Mouse (Mus musculus): Measurements from ENCODE around the gene Erich2.
"Not testable (repeated sequence)": the region's sequence is repeated elsewhere in the genome, so short reads cannot be mapped to it uniquely, and the experiment has no call there.

Erich2 gene

DNA sequence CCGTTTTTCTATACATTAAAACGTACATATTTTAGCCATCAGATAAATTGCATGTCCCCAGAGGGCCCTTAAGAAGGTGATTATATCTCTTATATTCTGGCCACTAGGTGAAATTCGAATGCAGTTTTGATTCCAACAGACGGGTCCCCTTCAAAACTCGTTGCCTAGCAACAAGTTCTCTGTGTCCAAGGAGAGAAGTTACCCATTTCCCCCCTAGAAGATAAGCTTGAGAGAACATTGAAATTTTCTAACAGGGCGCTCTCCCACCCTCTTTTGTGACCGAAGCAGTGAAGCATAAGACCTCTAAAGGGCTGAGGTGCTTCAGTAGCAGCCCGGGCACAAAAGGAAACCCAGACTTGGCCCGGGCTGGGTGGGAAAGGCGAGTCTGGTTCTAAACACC lies at the start of gene Erich2:
TSS of gene Erich2 (plus strand) at position 324 of the 400 bp plus-strand sequence.
- DNase-seq (ENCODE audit: low spot score), result no peak

DNA sequence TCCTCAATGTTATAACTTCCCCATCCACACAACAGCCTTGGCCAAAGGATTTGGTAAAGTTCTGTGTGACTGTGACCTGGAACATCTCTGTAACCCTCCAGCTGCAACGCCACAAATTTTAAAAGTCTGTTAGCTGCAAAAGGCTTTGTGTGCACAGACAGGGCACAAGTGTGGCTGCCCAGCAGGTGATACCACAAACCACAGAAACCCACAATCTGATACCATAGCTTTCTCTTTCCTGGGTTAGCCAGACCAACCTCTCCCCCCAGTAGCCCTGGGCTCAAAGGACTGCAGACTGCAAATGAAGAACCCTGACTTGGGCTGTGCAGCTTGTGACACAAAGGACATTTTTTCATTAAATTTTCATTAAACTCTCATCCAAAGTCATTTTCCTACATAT lies 45.0 kb upstream of the Erich2 start:
- DNase-seq (ENCODE audit: low spot score), result no peak

DNA sequence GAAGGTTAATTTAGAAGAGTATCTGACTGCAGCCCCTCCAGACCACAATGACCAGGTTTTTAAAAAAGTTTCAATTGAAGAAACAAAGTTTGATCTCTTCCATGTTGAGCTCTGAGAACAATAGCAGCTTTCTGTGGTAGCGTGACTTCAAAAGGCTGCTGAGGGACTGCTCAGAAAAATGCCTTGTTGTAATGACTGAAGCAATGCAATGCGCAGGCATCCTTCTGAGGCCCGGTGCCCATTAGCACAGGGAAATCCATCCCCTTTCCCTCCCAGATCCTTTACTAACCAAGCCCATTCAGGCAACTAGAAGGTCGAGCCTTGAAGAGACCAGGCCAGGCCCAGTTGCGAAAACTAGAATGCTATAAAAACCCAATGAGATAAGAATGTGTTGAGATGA lies 37.5 kb upstream of the Erich2 start:
- DNase-seq (ENCODE audit: low spot score), result no peak

DNA sequence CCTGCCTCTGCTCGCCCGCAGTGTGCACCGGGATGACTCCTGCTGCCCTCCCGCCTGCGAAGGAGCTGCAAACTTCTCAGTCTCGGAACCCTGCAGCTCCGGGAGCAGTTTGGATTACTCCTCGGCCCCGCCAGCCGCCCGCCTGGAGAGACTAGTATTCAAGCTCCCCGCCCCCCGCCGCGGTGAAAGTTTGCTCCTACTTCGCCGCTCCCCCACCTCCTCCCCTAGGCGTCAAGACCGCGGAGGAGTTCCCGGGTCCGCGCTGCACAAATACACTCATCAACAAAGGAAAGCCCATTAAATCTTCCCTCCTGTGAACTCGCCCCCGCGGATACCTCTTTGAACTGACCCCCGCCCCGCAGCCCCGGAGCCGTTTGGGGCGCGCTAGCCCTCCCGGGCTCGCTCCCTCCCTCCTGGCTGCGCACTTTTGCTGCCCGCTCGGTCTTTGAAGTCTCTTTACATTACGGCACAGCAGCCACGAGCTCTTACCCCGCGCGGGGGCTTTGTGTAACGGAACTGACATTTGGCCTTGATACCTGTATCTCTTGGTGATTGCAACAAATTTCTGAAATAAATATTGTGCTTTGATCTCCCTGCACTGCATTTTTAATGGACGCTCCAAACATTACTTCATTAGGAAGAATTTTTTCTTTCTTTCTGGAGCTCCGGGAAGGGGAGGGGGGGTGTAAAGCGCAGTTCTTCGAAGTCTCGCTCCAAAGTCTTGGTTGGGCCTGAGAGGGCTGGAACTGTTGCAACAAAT lies 36.6 kb upstream of the Erich2 start:
- DNase-seq (ENCODE audit: low spot score), result no peak

DNA sequence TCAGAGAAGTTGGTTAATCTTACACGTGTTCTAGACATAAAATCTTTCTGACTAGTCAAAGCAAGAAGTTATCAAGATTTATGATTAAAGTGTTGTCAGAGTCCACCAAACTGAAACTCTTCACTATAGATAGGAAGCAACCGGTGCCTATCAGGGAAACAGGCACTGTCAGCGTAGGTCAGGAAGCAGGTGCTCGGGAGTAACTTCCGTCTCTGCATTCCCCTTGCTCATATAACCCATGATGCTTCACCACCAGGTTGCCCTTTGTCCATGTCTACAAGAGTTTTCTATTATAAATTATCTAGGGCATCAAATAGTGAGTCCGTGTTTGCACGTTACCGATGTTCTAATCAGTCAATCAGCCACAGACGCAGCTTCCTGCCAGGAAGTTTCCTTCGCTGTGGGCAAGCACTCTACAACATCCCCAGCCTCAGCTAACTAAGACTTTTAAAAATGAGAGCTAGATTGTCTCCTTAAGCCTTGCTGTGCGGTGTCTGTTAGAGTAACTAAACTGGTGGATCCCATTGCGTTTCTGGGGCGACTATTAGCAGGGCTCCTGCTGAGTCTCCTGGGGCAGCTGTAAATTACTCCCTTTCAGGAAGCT lies 10.8 kb upstream of the Erich2 start:
- DNase-seq (ENCODE audit: low spot score), result no peak

DNA sequence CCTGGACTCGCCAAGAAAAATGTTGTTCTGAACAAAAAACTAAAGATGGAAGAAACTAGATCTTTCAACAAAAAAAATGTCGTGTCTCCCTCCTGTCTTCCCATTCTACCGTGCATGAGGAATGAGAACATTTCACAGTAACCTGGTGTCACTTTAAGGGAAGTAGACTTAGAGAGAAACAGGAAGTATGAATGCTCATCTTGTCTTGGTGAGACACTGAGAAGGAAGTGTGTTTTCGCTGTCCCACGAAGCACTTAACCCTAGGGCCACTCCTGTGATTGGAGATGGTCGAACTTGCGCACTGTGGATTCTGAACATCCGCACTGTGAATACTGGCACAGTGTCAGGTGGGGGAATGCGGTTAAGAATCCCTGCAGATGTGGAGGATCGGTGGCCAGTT lies 5.2 kb upstream of the Erich2 start:
- no peak for DNase-seq (ENCODE audit: low spot score)

DNA sequence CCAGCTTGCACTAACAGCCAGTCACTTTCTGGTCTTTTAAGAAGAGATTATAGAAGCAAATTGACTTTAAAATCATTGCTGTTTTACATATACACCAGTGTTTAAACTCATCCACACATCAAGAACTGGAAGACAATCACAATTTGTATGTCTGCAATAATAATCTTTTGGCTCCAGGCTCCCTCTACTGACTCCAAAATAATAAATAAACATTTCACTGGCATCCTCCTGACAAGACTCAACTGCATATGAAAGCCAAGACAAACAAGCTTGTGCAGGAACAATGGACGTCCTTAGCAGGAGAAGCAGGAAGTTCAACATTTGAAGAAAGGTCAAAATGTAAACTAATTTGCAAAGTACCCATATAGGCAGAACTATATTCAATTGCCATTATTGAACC lies 3.4 kb upstream of the Erich2 start:
- no peak for DNase-seq (ENCODE audit: low spot score)

DNA sequence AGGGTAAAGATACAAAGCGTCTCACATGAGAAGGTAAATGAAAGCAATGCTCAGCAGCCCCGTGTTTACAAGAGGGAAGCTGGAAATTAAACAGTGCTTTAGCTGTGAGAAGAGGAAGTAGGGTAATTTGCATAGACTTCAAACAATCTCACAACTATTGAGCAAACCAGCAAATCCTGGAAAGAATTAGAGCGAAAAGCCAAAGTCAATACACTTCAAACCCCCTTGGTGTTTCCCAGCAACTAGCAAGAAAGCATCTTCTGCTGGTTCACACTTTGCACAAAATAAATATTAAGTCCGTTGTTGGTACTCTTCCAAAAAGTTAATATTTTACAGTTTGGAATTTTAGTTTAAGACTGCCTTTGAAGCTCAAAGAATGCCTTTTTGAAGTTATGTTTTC lies 2.7 kb upstream of the Erich2 start:
- DNase-seq (ENCODE audit: low spot score), result no peak

DNA sequence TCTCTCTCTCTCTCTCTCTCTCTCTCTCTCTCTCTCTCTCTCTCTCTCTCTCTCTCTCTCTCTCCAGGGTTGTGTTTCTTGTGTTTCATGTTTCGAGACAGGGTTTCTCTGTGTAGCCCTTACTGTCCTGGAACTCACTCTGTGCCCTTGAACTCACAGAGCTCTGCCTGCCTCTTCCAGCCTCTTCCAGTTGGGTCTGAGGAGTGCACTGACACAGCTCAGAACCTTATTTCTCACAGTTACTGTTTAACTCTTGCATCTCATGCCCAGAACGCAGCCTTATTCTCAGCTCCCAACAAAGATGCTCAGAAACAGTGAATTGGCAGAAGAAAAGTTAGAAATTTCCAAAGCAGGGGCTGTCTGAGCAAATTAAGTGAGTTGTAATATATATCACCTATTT lies 2.2 kb upstream of the Erich2 start:
- DNase-seq (ENCODE audit: low spot score), result no peak

DNA sequence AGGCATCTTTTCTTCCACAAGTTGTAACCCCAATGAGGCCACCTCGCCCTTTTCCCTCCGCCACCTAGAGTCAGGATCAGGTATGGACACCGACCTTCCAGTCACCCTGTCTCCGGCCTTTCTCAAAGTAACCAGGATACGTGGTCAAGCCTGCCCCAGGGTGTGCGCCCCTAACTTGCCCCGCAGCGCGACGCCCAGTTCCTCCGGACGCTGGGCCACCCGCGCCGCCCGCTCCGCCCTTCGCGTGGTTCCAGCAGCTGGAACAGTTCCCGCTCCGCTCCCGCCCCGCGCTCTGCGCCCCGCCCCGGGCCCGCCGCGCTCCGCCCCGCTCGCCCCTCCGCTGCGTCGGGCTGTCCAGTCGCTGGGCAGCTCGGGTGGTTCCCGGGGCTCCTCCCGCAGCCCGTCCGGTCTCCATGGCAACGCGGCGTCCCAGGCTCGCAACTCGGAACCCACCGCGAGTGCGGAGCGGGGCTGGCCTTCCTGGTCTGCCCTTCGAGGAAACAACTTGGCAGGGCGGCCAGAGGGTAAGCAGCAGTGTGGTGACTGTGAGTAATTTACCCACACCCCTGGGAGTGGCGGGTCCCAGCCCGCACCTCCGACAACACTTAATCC lies 508 bp downstream of the Erich2 start:
- DNase-seq (ENCODE audit: low spot score), result no peak

DNA sequence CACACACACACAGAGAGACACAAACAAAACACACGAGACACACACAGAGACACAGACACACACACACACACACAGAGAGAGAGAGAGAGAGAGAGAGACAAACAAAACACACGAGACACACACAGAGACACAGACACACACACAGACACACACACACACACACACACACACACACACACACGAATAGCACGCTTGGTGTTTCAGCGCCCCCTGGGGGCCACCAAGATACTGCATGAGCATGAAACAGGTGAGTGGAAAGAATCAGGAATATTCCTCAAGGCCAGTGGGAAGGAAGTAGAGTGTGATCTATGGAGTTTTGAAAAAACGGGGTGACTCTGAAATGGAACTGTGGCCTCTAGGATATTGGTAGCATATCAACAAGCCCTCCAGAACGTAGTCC lies 29.7 kb downstream of the Erich2 start:
- DNase-seq (ENCODE audit: low spot score), result not testable (repeated sequence)

DNA sequence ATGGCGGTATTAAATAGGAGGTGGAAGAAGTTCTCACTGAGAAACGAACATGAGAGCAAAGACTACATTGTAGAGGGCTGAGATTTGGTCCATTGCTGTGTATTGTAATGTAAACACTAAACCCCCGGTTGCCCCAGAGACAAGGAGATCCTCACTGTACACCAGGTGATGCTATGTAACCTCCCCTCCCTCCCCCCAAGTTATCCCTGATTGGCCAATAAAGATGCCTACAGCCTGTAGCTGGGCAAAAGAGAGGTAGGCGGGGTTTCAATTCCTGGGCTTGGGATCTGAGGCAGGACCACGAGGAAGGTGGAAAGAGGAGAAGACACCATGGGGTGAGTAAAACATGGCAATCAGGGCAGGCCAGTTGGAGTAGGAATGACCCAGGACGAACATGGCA lies 42.1 kb downstream of the Erich2 start:
- no peak for DNase-seq (ENCODE audit: low spot score)

DNA sequence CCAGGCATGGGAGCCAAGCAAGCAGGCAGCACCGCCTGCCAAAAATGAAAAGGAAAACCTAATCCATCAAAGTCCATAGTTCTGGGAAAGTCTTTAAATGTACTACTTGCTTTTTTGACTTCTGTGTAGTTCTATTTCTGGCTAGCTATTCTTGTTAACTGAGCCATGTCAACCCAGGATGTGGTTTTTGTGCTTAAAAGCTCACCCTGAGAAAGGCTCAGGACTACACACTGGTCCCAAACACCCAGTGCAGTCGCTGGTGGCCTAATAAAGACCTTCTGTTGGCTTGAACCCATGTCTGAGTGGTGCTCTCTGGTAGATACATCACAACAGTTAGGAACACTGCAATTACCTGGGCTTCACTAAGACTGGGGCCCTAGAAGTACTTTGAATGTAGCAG lies 42.8 kb downstream of the Erich2 start:
- DNase-seq (ENCODE audit: low spot score), result no peak

DNA sequence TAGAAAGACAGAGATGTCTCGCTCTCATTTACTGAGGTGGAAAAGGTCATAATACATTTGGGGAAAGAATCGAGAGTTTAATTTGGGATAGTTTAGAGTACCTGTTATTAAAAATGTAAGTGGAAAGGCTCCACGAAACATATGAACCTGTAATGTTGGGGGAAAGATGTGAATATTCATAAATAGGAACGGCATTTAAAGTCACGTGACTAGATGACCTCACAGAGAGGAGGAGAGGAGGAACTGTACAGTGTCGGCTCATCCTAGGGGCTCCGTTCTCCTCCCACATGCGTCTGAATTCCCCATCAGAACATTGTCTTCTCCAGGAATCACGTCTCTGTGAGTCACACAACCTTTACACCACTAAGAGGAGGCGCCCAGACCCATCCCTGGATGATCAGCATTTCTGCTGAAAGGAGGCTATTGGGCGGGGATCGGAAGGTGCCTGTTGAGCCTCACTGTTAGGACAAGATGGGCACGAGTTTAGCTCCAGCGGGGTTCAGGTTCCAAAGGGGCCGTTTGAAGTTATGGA lies 43.5 kb downstream of the Erich2 start:
- DNase-seq (ENCODE audit: low spot score), result no peak

DNA sequence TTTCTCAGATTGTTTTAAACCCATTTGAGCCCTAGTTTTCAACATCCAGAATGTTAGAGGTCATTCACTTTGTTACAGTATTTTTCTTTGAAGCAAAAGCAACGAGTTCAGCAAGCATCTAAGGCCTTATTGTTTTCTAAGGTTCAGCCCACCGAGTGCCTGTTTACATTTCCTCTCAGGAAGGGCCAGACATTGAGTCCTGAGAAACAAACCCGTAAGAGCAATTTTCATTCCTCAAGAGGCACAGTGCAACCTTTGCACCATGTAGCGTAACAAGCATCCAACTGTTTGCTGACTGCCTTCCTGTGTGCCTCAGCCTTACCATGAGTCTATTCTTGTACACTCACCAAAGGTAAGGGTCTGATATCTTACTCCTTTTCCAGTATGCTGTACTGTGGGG lies 44.2 kb downstream of the Erich2 start, which contains the start of gene Gad1:
TSS of gene Gad1 (plus strand) at position 301 of the 400 bp plus-strand sequence.
- DNase-seq (ENCODE audit: low spot score), result no peak

DNA sequence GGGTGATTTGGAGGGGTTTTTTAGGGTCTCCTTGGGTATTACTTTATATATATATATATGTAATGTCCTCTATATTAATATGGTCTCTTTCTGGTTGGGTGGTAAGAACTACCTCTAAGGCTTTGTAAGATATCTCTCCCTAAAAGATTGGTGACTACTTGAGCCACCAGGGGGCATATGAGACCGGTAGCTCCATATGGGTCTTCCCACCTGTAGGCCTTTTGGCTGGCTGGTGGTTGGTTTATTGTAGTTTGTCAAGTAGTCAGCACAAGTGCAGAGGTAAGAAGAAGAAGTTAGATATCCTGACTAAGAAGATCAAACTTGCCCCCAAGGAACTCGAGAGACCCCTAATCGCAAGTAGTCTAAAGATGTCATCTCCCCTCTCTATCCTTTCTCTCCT lies 45.2 kb downstream of the Erich2 start:
- DNase-seq (ENCODE audit: low spot score), result no peak

DNA sequence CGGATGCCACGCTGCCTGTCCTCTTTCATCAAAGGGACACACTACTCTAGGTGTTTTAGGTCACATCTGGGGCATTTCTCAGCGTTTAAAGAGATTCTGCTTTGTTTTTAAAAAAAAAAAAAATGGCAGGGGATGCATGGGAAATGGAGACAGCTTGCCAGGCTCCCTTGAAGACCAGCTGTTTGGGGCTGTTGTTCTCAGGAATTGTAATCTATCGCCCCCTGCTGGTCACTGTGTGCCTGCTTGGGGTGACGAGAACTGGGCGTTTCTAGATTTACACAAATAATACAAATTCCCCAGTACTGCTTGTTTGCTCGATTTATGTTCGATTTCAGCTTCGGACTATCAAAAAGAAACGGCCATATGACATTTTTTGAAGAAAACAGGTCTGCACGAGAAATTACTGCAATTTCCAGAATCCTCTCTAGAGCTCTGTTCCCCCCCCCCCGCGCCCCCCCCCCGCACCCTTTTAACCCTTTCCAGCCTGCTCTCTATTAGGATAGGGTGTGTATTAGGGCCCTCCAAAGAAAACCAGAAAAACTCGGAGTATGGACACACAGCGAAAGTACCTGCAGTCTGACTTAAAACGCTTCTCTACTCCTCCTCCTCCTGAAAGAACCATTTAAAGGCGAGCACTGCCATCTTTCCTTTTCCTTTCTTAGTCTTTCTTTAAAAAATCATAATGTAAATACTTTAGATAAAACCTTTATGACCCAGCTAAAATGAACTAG lies 49.7 kb downstream of the Erich2 start:
- DNase-seq (ENCODE audit: low spot score), result peak; percentile 82

DNA sequence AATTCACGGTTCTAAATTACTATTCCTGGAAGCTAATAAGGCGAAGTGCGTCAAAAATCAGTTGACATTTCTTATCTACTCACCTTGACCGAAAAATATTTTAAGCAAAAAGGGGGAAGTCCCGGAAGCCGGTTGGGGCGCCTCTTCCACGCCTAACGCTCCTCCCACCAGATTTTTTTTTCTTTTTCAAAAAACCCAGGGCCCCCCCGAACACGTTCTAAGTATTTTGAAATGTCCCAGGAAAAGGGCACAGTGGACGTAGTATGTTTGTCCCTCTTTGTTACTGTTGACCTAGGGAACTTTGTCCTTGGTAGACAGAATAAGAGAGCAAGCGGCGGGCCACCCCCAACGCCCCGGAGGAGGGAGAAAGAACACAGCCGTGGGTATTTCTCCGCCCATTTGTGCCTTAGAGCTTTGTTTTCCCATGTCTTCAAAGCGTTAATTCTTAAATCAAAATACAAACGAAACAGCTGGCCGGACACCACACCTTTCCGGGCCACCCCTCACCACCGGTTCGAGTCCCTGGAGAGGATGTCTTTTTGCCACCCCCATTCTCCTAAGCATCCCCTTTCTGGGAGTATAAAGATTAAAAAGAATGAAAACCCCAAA lies 50.3 kb downstream of the Erich2 start:
- DNase-seq (ENCODE audit: low spot score), result no peak

DNA sequence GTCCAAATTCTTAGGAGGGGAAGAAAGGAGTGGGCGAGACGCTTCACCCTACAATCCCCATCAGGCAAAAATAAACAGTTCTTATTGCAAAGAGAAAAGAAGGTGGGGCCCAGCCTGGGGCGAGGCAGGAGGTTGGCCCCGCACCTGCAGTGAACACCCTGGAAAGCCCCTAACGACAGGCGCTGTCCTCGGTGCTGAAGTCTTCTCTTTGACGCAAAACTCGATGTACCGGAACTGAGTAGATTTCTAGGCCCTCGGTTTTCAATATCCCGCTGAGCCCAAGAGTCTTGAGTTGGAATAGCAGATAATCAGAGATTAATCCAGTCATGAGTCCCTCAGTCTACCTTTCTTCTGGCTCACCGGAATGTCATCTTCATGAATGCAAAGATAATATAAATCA lies 50.9 kb downstream of the Erich2 start:
- DNase-seq (ENCODE audit: low spot score), result no peak

DNA sequence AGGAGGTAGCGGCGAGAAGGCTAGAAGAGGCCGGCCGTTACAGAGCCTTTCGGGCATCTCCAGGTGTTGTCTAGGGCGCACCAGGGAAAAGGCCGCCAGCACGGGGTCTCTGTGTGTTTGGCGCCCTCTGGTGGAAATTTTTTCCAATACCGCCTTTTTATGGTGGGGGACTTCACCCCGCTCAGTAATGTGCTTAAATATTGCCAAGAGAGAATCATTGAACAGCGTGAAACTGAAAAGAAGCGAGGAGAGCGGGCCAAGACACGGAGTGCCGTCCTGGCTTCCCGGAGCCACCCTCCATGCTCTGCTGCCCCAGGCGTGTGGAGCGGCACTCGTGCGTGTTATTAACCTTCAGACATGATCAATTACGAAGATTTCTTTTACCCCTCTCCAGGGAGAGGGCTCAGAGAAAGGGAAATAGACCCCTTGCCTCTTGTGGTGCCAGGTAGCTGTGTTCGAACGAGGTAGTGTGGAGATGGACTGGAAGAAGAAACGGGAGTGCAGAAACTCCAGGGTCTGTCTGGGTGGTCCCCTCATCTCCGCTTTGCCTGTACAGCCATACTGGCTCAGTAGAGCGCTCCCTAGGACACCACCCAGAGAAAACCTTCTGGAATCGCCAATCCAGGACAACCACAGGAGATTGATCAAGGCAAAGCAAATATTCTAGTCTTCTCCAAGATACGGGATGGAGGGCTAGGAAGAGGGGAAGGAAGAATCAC lies 52.6 kb downstream of the Erich2 start:
- no peak for DNase-seq (ENCODE audit: low spot score)

DNA sequence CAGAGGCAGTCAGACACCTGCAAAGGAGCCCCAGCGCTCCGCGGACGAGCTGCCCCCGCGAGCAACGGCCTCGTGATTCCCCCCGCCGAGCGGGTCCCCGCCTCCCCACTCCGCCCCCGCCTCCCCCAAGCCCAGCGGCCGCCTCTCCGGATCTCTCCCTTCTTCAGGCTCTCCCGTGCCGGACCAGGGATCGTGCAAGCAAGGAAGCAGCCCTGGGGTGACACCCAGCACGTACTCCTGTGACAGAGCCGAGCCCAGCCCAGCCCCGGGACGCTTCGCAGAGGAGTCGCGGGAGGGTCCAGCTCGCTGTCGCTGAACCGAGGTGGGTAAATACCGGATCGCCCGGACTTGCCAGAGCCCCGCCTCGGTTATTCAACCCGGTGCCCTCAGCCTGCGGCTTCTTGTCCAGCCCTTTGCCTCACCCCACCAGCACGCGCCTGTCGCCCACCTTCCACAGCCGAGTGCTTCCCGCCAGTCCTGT lies 53.4 kb downstream of the Erich2 start:
- DNase-seq (ENCODE audit: low spot score), result no peak
